Mouse (Mus musculus) lung, adult 2 months (tissue): ENCODE measurements around the gene Gm2696. TPM values are rescaled to one million over a fixed set of nuclear protein-coding genes. Genes with fewer than 3 reads are reported as not detected.

Experiments used
- DNase-seq: peaks from one replicate; pipeline ENCODE4 v3.0.0; 2022
- H3K4me1 ChIP-seq: fragments of 200-500 bp; 2 replicates; pipeline ENCODE4 v1.6.1; 2011; ENCODE audit warnings: low read length; ENCODE audit not compliant: control insufficient read depth, insufficient read depth
- H3K4me3 ChIP-seq: fragments of 200-500 bp; replicated peaks from 2 replicates; pipeline ENCODE3; 2011; ENCODE audit warnings: low read depth, mild to moderate bottlenecking, control low read depth, low read length; ENCODE audit errors: extremely low read depth
- CTCF ChIP-seq: fragments of 200-500 bp; IDR thresholded peaks from 2 replicates; pipeline ENCODE4 v1.5.1; 2011; ENCODE audit warnings: mild to moderate bottlenecking, low read length, control low read depth; ENCODE audit not compliant: insufficient read depth
- POLR2A ChIP-seq: fragments of 200-500 bp; IDR thresholded peaks from 2 replicates; pipeline ENCODE4 v1.6.1; 2011; ENCODE audit warnings: low read depth, mild to moderate bottlenecking, control low read depth, low read length, borderline replicate concordance; ENCODE audit errors: extremely low read depth
- WGBS: fragments of 180-500 bp; shearing (Covaris S2); methylation state at CpG from one replicate; pipeline ENCODE4 v1.1.7; 2018; 5-methylcytosine and 5-hydroxymethylcytosine counted together
- polyA plus RNA-seq: library from polyadenylated mRNA; depleted of rRNA; stranded (reverse); fragments of >200 nt; gene quantifications from 2 replicates; pipeline ENCODE4 v1.2.3, GENCODE M21; 2012; rRNA removed

The Gm2696 gene
- polyA plus RNA-seq, 1 experiment = not detected

DNA sequence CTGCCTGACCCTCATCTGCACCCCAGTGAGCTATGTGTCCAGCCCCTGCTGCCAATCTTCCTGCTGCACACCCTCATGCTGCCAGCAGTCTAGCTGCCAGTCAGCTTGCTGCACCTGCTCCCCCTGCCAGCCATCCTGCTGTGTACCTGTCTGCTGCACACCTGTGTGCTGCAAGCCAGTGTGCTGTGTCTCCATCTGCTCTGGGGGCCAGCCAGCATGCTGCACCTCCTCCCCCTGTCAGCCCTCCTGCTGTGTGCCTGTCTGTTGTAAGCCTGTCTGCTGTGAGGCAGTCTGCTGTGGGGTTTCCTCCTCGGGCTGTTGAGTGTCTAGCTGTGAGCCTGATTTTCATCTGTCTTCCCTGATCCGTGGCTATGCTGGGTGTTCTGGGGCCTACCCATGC is 32.5 kb downstream of the Gm2696 start:
- 18% methylated on average over 2 of the region's 2 CpGs for WGBS

DNA sequence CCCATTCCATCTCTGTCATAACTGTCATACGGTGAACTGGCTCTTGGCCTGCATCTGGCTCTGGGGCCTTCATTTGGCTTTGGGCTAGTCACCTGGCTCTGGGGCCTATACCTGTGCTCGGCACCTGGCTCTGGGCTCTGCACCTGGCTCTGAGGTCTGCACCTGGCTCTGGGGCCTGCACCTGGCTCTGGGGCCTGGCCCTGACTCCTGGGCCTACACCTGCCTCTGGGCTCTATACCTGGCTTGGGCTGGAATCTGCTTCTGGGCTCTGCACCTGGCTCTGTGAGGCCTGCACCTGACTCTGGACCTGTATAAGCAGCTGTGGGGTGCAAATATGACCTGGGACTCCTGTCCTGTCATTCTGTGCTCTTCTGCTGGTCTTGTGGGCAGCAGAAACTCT is 33.1 kb downstream of the Gm2696 start:
- TF ChIP-seq POLR2A = no peak
- TF ChIP-seq CTCF = no peak
- no peak for DNase-seq
- H3K4me1 ChIP-seq = no peaks in the 10 kb centered on the region

More for the DNA sequence above, 32.5 kb downstream of the Gm2696 start:
- TF ChIP-seq POLR2A = no peak
- no peak for TF ChIP-seq CTCF
- H3K4me1 ChIP-seq = no peaks in the 10 kb centered on the region
- DNase-seq = no peak
- no peak overlapping the region for H3K4me3 ChIP-seq

GRCm38 (mm10) chr10:77852559-77852958 is 38.1 kb downstream of the Gm2696 start, which contains the start of gene Gm10318:
Gene Gm10318 (plus strand): TSS chr10:77852859.
- 49% methylated on average over 9 of the region's 9 CpGs for WGBS
- no peak for TF ChIP-seq POLR2A
- no peak for TF ChIP-seq CTCF
- Histone ChIP-seq H3K4me3 (no peak within 1 kb of the TSS), H3K4me1 (no peaks in the 10 kb centered on the region)
- no peak for DNase-seq

More for the DNA sequence above, 33.1 kb downstream of the Gm2696 start:
- H3K4me3 ChIP-seq = no peak overlapping the region
- 84% methylated on average over 2 of the region's 2 CpGs for WGBS

GRCm38 (mm10) chr10:77861675-77862074 is 47.2 kb downstream of the Gm2696 start, which contains the start of gene Gm3285:
Gene Gm3285 (plus strand): TSS chr10:77861975.
- TF ChIP-seq CTCF (no peak), POLR2A (no peak)
- no peaks in the 10 kb centered on the region for H3K4me1 ChIP-seq
- H3K4me3 ChIP-seq = no peak within 1 kb of the TSS
- WGBS = 38% methylated on average over 7 of the region's 7 CpGs
- no peak for DNase-seq

DNA sequence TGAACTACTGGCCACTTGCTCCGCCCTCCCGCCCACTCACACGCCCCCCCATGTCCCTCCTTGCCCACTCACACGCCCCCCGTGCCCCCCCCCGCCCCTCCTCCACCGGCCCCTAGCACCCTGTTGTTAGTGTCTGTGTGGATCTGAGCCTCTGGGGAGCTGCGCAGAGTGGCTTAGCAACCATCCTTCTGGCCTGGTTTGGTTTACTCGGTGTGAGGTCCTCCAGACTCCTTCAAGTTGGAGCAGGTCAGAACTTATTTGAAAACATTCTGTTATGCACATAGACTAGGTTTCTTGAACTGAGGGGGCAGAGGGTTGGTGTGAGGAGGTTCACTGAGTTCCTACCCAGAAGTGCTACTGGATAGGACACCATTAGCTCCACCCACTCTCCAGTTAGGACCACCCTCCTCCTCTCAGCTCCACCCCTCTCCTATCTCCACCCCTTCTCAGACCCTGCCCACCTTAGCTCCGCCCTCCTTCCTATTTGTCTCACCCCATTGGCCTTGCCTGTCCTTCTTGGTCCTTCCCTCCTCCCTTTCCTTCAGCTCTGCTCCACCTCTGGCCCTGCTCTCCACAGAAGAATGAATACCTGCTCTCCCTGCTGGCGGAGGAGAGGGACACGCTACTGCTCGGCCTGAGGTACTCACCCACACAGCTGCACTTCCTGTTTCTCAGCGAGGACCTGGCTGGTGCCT is 49.7 kb downstream of the Gm2696 start:
- DNase-seq = peak; percentile 32
- no peak overlapping the region for H3K4me3 ChIP-seq
- TF ChIP-seq CTCF (no peak), POLR2A (no peak)
- H3K4me1 ChIP-seq = no peaks in the 10 kb centered on the region
- 31% methylated on average over 13 of the region's 14 CpGs for WGBS

GRCm38 (mm10) chr10:77864762-77865143 is 50.3 kb downstream of the Gm2696 start:
- no peaks in the 10 kb centered on the region for H3K4me1 ChIP-seq
- H3K4me3 ChIP-seq = no peak overlapping the region
- no peak for DNase-seq
- TF ChIP-seq CTCF = no peak
- TF ChIP-seq POLR2A = no peak
- 26% methylated on average over 11 of the region's 11 CpGs for WGBS

DNA sequence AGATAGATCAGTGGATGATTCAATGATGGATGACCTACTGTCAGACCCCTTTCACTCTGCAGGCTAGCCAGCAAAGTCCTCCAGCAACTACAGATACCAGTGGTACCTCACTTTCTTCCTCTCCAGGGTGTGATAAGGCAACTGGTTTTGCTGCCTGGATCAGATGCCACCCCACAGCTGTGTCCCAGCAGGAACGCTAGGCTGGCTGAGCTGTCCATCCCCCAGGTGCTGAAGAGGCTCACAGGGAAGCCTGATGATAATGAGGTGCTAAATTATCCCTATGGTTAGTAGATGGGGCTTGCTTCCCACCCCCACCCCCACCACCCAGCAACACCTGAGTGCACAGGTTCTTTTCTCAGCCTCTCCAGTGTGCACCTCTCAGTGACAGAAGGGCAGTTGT is 53.1 kb downstream of the Gm2696 start:
- WGBS = 26% methylated on average over 1 of the region's 1 CpGs
- no peak for DNase-seq
- Histone ChIP-seq H3K4me1 (no peaks in the 10 kb centered on the region), H3K4me3 (no peak overlapping the region)
- TF ChIP-seq CTCF = no peak
- no peak for TF ChIP-seq POLR2A

DNA sequence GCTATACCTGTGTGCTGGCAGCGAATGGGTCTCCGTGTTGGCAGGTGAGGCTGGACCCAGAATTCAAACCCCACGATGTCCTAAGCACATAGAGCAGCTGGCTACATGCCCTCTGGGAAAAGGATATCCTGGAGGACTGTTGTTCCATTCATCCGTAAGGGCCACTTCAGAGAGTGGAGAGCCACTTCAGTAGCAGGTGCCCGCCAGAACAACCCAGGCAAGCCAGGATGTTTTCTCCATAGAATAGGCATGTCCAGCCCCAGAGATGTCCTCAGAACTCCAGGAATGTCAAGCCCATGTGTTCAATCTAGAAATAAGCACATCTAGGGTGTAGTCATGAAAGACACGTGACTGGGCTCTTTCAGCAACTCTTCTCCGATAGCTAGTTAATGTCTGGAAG is 55.2 kb downstream of the Gm2696 start:
- DNase-seq = peak; percentile 15
- WGBS = 56% methylated on average over 7 of the region's 7 CpGs

DNA sequence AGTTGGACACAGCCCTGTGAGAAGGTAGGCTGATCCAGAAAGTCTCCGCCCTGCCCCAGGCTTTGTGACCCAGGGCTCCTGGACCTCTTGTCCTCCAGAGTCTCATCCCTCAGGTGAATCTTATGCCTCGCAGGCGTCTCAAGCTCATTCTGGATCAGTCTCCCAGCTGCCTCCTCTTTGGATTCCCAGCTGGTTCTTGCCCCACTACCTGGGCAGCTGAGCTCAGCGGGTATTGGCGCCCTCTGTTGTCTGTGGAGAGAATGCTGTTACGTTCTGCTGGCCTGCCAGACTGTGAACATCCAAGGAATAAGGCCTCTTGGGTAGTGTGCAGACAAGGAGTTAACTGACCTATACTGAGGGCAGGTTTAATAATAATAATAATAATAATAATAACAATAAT is 64.5 kb downstream of the Gm2696 start:
- TF ChIP-seq POLR2A (no peak), CTCF (peak; percentile 47)
- H3K4me1 ChIP-seq = no peaks in the 10 kb centered on the region
- no peak overlapping the region for H3K4me3 ChIP-seq
- peak; percentile 28 for DNase-seq
- 63% methylated on average over 6 of the region's 6 CpGs for WGBS

More for the DNA sequence above, 55.2 kb downstream of the Gm2696 start:
- TF ChIP-seq POLR2A = no peak
- no peak for TF ChIP-seq CTCF
- H3K4me1 ChIP-seq = no peaks in the 10 kb centered on the region
- H3K4me3 ChIP-seq = no peak overlapping the region

- Histone ChIP-seq H3K4me3 (no peak overlapping the region), H3K4me1 (no peaks in the 10 kb centered on the region)
- DNase-seq = no peak
- no peak for TF ChIP-seq POLR2A
- 0 out of 2 replicates have a peak, but pooled peaks have one; percentile 1 for TF ChIP-seq CTCF
- 52% methylated on average over 3 of the region's 3 CpGs for WGBS
Observed at GRCm38 (mm10) chr10:77880305-77880704, 65.8 kb downstream of the Gm2696 start.

DNA sequence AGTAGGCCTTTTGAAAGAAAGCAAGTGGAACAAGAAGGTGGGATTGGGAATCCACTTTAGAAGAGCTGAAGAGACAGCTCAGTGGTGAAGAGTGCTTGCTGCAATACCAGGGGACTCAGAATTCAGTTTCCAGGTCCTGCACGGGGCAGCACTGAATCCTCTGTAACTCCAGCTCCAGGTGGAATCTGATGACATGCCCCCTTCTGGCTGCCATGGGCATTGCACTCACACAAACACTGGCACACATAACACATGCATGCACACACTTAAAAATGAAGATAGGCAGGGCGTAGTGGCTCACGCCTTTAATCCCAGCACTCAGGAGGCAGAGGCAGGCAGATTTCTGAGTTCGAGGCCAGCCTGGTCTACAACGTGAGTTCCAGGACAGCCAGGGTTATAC is 68.1 kb downstream of the Gm2696 start:
- 83% methylated on average over 5 of the region's 5 CpGs for WGBS
- Histone ChIP-seq H3K4me1 (no peaks in the 10 kb centered on the region), H3K4me3 (no peak overlapping the region)
- DNase-seq = no peak
- no peak for TF ChIP-seq POLR2A
- TF ChIP-seq CTCF = 0 out of 2 replicates have a peak, but pooled peaks have one; percentile 9

Other genes starting within 250 kb of the Gm2696 start
- 199 and 223 TPM in 2 replicates for gene Pttg1ip, start 233.0 kb upstream of the Gm2696 start, polyA plus RNA-seq
- gene Sumo3, start 208.6 kb upstream of the Gm2696 start, polyA plus RNA-seq = 201 and 261 TPM in 2 replicates
- gene Gm49325, start 208.5 kb upstream of the Gm2696 start, polyA plus RNA-seq = not detected in 2 replicates
- 41.6 and 54.2 TPM in 2 replicates for gene Ube2g2, start 192.4 kb upstream of the Gm2696 start, polyA plus RNA-seq
- gene Tspear, start 128.1 kb upstream of the Gm2696 start, polyA plus RNA-seq = 0.06 and 0.43 TPM in 2 replicates
- gene Gm19402, start 123.9 kb upstream of the Gm2696 start, polyA plus RNA-seq = not detected in 2 replicates
- not detected in 2 replicates for gene Gm9508, start 117.4 kb upstream of the Gm2696 start, polyA plus RNA-seq
- gene Gm10272, start 108.1 kb upstream of the Gm2696 start, polyA plus RNA-seq = not detected in 2 replicates
- gene Gm10024, start 103.2 kb upstream of the Gm2696 start, polyA plus RNA-seq = not detected in 2 replicates
- gene Gm10142, start 98.9 kb upstream of the Gm2696 start, polyA plus RNA-seq = 1.4 TPM in 1 of 2 replicates, not detected in the other
- 0.86 TPM in 1 of 2 replicates, not detected in the other for gene Krtap12-1, start 94.1 kb upstream of the Gm2696 start, polyA plus RNA-seq
- gene Gm10100, start 88.2 kb upstream of the Gm2696 start, polyA plus RNA-seq = not detected in 2 replicates
- gene Gm18596, start 72.0 kb upstream of the Gm2696 start, polyA plus RNA-seq = not detected in 2 replicates
- not detected in 2 replicates for gene Gm9736, start 63.3 kb upstream of the Gm2696 start, polyA plus RNA-seq
- gene Gm3233, start 55.0 kb upstream of the Gm2696 start, polyA plus RNA-seq = not detected in 2 replicates
- not detected in 2 replicates for gene Gm3238, start 43.4 kb upstream of the Gm2696 start, polyA plus RNA-seq
- gene Gm7138, start 37.7 kb upstream of the Gm2696 start, polyA plus RNA-seq = not detected in 2 replicates
- not detected in 2 replicates for gene Gm3250, start 32.1 kb upstream of the Gm2696 start, polyA plus RNA-seq
- gene Gm7137, start 26.5 kb upstream of the Gm2696 start, polyA plus RNA-seq = not detected in 2 replicates
- not detected in 2 replicates for gene Gm9639, start 19.6 kb upstream of the Gm2696 start, polyA plus RNA-seq
- gene Gm19668, start 15.5 kb upstream of the Gm2696 start, polyA plus RNA-seq = not detected in 2 replicates
- not detected in 2 replicates for gene Gm9507, start 2.8 kb upstream of the Gm2696 start, polyA plus RNA-seq
- gene Krtap10-4, start 12.4 kb downstream of the Gm2696 start, polyA plus RNA-seq = not detected in 2 replicates
- gene Krtap10-10, start 21.3 kb downstream of the Gm2696 start, polyA plus RNA-seq = not detected in 2 replicates
- not detected in 2 replicates for gene Gm36176, start 32.1 kb downstream of the Gm2696 start, polyA plus RNA-seq
- not detected in 2 replicates for gene Gm10318, start 38.2 kb downstream of the Gm2696 start, polyA plus RNA-seq
- not detected in 2 replicates for gene Gm3285, start 47.3 kb downstream of the Gm2696 start, polyA plus RNA-seq
- 0.77 and 0.93 TPM in 2 replicates for gene Lrrc3, start 87.9 kb downstream of the Gm2696 start, polyA plus RNA-seq
- 2.2 and 3.9 TPM in 2 replicates for gene Trpm2, start 155.9 kb downstream of the Gm2696 start, polyA plus RNA-seq
- 46.6 and 46.9 TPM in 2 replicates for gene 1810043G02Rik, start 163.8 kb downstream of the Gm2696 start, polyA plus RNA-seq
- 55.8 and 70.0 TPM in 2 replicates for gene Pfkl, start 195.4 kb downstream of the Gm2696 start, polyA plus RNA-seq
- 0.52 and 0.64 TPM in 2 replicates for gene Dnmt3l, start 227.3 kb downstream of the Gm2696 start, polyA plus RNA-seq
- 0.09 and 0.16 TPM in 2 replicates for gene Aire, start 228.9 kb downstream of the Gm2696 start, polyA plus RNA-seq